Mouse (Mus musculus): ENCODE measurements around the gene Avpr1a. TPM values are rescaled to one million over a fixed set of nuclear protein-coding genes. Genes with fewer than 3 reads are reported as not detected.

The Avpr1a gene
- polyA plus RNA-seq (2015; fragmentation: Nextera tagmentation; extraction: Ambion mirVana): 4.7 and 6.3 TPM in 2 replicates

DNA sequence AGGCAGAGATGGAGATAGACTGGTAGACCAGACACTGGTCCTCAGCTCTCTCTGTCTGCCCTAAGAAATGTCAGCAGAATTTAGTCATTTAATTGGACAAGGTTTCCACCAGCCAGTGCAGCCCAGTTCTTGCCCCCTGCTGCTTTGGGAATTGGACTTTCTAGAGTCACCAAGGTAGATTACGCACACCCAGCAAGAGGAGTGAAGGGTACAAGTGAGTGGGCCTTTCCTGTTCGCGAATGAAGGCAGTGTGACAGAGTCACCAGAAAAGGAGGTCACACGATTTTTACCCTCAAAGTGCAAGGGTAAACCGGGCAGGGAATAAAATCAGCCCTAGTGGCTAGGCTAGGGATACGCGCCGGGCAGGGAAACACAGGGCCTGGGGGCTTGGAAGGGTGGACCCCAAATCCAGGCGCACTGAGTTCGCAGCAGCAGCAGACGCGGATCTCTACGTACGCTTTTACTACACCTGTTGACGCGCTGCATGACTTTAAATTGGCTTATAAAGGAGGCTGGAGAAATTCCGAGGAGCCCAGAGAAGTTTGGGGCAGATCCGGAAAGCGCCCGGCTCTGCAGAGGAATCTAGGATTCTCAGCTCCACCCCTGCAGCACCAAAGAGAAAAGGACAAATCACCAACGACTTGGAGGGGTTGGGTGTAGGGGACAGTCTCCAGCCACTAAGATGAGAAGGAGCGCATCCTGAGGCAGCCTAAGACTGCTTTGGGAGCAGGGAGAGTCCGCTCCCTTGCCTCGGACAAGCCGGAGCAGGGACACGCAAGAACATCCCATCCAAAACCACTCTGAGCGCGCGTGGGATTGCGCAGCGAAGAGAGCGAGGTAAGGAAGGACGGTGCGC is at the start of gene Avpr1a:
Gene Avpr1a, plus strand, starts transcription at position 639 of the 856 bp plus-strand sequence.
- no peaks in the 10 kb centered on the region for H3K9me3 ChIP-seq
- 4% methylated on average over 34 of the region's 34 CpGs for WGBS
- peak within 1 kb of the TSS; percentile 31 for H3K9ac ChIP-seq
- peak within 1 kb of the TSS; percentile 92 for H3K4me2 ChIP-seq
- peak within 1 kb of the TSS; percentile 51 for H3K4me3 ChIP-seq
- H3K27ac ChIP-seq: no peak within 1 kb of the TSS
- H3K4me1 ChIP-seq: peaks cover 17% of the 10 kb centered on the region
- ATAC-seq (ENCODE audit: insufficient number of reproducible peaks, low FRiP score, low TSS enrichment, low read depth): no peak
- no peaks in the 10 kb centered on the region for H3K36me3 ChIP-seq
- peaks cover 33% of the 10 kb centered on the region for H3K27me3 ChIP-seq

DNA sequence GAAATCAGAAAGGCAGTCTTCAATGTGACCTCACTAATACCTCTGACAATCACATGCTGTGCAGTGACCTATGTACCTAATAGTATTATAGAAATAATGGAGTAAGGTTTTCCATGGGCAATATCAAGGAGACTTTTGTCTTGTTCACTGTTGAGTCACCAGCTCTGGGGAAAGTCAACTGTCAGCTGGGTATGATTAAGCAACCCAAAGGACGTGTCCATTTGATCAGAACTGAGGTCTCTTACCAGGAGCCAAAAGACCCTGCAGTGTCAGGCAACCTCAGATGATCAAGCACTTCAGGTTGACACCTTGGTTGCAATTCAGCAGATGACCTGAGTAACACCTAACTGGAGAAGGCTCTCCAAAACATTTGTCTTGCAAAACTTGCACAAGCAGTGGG is 46.0 kb upstream of the Avpr1a start:
- ATAC-seq (ENCODE audit: insufficient number of reproducible peaks, low FRiP score, low TSS enrichment, low read depth): no peak
- 41% methylated on average over 1 of the region's 1 CpGs for WGBS

DNA sequence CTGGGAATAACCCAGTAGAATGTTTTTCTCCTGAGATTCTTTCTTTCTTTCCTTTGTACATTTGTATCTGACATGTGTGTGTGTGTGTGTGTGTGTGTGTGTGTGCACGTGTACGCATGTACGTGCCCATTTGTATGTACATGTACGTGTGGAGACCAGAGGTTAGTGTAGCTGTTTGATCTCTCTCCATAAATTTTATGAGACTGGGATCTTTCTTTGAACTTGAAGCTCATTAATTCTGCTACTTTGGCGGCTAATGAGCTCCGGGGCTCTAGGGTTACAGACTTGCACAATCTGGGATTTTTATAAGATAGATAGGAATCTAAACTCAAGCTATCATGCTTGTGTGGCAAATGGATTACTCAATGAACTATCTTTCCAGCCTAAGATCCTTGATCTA is 42.0 kb upstream of the Avpr1a start:
- Histone ChIP-seq H3K27me3 (no peaks in the 10 kb centered on the region), H3K4me3 (no peak overlapping the region), H3K36me3 (no peaks in the 10 kb centered on the region), H3K27ac (no peak overlapping the region), H3K9me3 (no peaks in the 10 kb centered on the region), H3K9ac (no peak overlapping the region), H3K4me2 (no peak overlapping the region), H3K4me1 (no peaks in the 10 kb centered on the region)
- 27% methylated on average over 6 of the region's 6 CpGs for WGBS
- no peak for ATAC-seq (ENCODE audit: insufficient number of reproducible peaks, low FRiP score, low TSS enrichment, low read depth)

More for the DNA sequence above, 46.0 kb upstream of the Avpr1a start:
- Histone ChIP-seq H3K4me2 (no peak overlapping the region), H3K27me3 (no peaks in the 10 kb centered on the region), H3K4me1 (no peaks in the 10 kb centered on the region), H3K9ac (no peak overlapping the region), H3K4me3 (no peak overlapping the region), H3K27ac (no peak overlapping the region), H3K36me3 (no peaks in the 10 kb centered on the region), H3K9me3 (no peaks in the 10 kb centered on the region)

DNA sequence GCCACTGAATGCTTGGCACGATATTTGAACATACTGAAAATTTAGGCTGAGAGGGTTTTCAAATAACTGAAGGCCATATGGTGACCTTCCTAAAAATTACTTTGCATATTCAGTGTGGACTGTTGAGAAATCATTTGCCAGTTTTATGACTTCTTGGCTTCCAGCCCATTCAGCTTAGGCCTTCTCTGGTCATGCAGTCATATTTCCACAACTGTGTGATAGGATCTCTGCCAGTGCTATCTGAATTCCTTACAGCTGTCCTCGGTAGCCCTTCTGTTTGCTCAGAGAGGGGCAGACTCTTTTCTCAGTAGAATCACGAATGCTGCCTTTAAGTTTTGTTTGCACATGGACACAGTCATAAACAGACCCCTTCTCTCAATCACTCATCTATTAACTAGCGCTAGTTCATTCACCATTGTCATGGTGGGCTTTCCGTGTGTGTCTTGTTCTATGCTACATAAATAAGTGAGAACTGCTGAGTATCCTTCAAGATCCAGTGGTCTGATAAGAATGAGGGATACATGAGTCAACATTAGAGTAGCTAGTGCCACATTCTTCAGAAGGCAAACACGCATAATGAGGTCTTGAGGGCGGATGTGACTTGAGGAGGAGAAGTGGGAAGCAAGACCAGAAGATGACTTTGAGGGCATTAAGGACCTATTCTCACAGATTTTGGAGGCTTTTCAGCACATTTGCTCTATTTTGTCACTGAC is 39.4 kb upstream of the Avpr1a start:
- no peak for ATAC-seq (ENCODE audit: insufficient number of reproducible peaks, low FRiP score, low TSS enrichment, low read depth)
- Histone ChIP-seq H3K4me2 (no peak overlapping the region), H3K27ac (no peak overlapping the region), H3K4me3 (no peak overlapping the region), H3K27me3 (no peaks in the 10 kb centered on the region), H3K4me1 (no peaks in the 10 kb centered on the region), H3K9ac (no peak overlapping the region), H3K36me3 (no peaks in the 10 kb centered on the region), H3K9me3 (no peaks in the 10 kb centered on the region)
- 74% methylated on average over 7 of the region's 7 CpGs for WGBS

DNA sequence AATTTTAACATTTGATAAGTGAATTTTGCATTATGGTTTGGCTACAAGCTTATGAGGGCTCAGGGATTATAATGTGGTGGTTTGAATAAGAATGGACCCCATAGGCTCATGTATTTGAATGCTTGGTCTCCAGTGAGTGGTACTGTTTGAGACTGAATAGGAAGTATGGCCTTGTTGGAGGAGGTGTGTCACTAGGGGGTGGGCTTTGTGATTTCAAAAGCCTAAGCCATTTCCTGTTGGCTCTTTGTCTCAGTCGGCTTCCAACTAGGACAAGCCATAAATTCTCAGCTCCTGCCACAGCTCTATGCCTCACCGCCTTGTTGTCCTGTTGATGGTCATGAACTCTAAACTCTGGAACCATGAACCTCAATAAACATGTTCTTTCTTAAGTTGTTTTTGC is 37.5 kb upstream of the Avpr1a start:
- no peaks in the 10 kb centered on the region for H3K36me3 ChIP-seq
- H3K9me3 ChIP-seq: no peaks in the 10 kb centered on the region
- ATAC-seq (ENCODE audit: insufficient number of reproducible peaks, low FRiP score, low TSS enrichment, low read depth): no peak
- H3K27ac ChIP-seq: no peak overlapping the region
- no peak overlapping the region for H3K9ac ChIP-seq
- no peaks in the 10 kb centered on the region for H3K27me3 ChIP-seq
- WGBS: 45% methylated on average over 2 of the region's 2 CpGs
- H3K4me3 ChIP-seq: no peak overlapping the region
- H3K4me2 ChIP-seq: no peak overlapping the region
- H3K4me1 ChIP-seq: no peaks in the 10 kb centered on the region

DNA sequence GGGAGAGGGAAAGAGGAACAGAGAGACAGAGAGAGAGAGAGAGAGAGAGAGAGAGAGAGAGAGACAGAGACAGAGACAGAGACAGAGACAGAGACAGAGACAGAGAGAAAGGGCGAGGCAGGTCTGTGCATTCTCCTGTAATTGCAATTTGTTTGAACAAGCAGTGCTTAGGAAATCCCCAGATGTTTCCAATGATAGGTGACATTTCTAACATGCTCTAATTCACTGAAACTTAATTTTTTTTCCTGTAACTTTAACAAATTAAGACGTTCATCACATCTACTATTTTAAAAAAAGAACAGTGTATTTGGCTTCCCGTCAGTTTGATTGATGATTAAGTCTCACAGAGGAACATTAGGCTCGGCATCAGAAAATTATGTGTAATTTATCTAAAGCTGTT is 15.6 kb upstream of the Avpr1a start:
- H3K9ac ChIP-seq: no peak overlapping the region
- H3K36me3 ChIP-seq: no peaks in the 10 kb centered on the region
- H3K4me2 ChIP-seq: no peak overlapping the region
- H3K4me3 ChIP-seq: no peak overlapping the region
- ATAC-seq (ENCODE audit: insufficient number of reproducible peaks, low FRiP score, low TSS enrichment, low read depth): no peak
- no peaks in the 10 kb centered on the region for H3K27me3 ChIP-seq
- H3K9me3 ChIP-seq: no peaks in the 10 kb centered on the region
- no peaks in the 10 kb centered on the region for H3K4me1 ChIP-seq
- H3K27ac ChIP-seq: no peak overlapping the region
- WGBS: 52% methylated on average over 4 of the region's 4 CpGs

DNA sequence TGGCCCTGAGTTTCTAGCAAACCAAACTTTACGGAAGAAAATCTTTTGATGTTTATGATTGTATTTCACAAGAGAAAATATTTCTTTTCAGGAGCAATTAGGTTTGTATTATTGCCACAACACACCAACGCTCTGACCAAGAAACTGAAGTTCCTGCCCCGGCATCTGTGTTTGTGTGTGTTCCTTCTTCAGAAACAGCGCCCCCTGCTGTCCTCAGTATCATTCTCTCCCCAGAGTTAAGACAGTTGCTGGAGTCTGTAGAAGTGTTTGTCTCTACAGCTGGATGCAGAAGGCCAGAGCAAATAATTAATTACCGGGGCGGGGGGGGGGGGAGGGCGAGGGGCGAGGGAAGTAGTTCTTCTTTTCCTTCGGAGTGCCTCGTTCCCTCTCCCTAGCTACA is 1.0 kb upstream of the Avpr1a start:
- no peak overlapping the region for H3K4me2 ChIP-seq
- H3K27ac ChIP-seq: no peak overlapping the region
- peaks cover 33% of the 10 kb centered on the region for H3K27me3 ChIP-seq
- peaks cover 17% of the 10 kb centered on the region for H3K4me1 ChIP-seq
- H3K36me3 ChIP-seq: no peaks in the 10 kb centered on the region
- no peak overlapping the region for H3K4me3 ChIP-seq
- WGBS: 24% methylated on average over 6 of the region's 10 CpGs
- H3K9ac ChIP-seq: no peak overlapping the region
- no peaks in the 10 kb centered on the region for H3K9me3 ChIP-seq
- no peak for ATAC-seq (ENCODE audit: insufficient number of reproducible peaks, low FRiP score, low TSS enrichment, low read depth)

DNA sequence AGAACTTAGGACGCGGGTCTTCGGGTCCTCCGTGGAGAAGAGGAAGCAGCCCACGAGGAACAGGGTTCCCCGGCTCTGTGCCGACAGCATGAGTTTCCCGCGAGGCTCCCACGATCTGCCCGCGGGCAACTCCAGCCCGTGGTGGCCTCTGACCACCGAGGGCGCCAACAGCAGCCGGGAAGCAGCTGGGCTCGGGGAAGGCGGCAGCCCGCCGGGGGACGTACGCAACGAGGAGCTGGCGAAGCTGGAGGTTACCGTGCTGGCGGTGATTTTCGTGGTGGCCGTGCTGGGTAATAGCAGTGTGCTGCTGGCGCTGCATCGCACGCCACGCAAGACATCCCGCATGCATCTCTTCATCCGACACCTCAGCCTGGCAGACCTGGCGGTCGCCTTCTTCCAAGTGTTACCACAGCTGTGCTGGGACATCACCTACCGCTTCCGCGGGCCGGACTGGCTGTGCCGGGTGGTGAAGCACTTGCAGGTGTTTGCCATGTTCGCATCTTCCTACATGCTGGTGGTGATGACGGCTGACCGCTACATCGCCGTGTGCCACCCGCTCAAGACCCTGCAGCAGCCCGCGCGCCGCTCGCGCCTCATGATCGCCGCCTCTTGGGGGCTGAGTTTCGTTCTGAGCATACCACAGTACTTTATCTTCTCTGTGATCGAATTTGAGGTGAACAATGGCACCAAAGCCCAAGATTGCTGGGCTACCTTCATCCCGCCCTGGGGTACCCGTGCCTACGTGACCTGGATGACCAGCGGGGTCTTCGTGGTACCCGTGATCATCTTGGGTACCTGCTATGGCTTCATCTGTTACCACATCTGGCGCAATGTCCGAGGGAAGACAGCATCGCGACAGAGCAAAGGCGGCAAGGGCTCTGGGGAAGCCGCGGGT is 665 bp downstream of the Avpr1a start:
- Histone ChIP-seq H3K27ac (no peak overlapping the region), H3K4me3 (peak overlapping the region; percentile 51), H3K9me3 (no peaks in the 10 kb centered on the region), H3K36me3 (no peaks in the 10 kb centered on the region), H3K9ac (peak overlapping the region; percentile 31), H3K4me2 (peak overlapping the region; percentile 92), H3K27me3 (peaks cover 33% of the 10 kb centered on the region), H3K4me1 (peaks cover 17% of the 10 kb centered on the region)
- 0 out of 2 replicates have a peak, but pooled peaks have one; percentile 35 for ATAC-seq (ENCODE audit: insufficient number of reproducible peaks, low FRiP score, low TSS enrichment, low read depth)
- WGBS: 2% methylated on average over 70 of the region's 70 CpGs

DNA sequence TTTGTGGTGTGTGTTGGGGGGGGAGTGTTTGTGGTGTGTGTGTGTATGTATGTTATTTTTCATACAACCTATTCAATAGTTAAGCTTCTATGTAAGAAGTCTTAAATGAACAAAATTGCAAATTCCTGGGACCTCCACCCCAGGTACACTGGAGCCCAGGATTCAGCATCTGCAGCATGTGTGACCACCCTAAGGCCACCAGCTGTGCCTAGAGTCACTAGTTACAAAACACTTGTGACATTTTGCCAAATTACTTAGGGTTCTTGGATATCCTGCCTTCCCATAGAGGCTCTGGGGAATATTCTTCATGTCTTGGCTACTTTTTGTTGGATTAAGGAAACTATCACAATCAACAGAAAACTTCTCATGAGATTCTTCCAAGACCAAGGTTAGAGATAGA is 1.6 kb downstream of the Avpr1a start:
- Histone ChIP-seq H3K9me3 (no peaks in the 10 kb centered on the region), H3K4me1 (peaks cover 17% of the 10 kb centered on the region), H3K27me3 (peaks cover 33% of the 10 kb centered on the region), H3K36me3 (no peaks in the 10 kb centered on the region), H3K4me2 (peak overlapping the region; percentile 92; the same call in 1 of the 2 replicates), H3K9ac (no peak overlapping the region), H3K4me3 (peak overlapping the region; percentile 51), H3K27ac (no peak overlapping the region)
- no peak for ATAC-seq (ENCODE audit: insufficient number of reproducible peaks, low FRiP score, low TSS enrichment, low read depth)

DNA sequence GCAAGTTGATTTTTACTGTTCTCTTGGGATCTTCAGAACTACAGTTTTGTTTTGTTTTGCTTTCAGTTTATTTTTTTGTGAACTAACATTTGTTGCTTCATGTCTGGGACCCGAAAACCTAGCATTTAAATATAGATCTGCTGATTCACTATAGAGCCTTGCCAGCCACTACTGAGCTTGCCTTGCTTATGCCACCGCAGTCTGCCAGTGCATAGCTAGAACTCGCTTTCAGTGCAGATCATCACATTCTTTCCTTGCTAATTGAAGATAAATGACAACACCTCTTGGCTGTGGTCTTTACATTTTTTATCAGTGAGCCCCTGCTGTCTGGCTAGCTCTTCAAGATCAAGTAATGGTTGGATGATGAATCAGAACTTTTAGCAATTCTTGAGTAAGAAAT is 5.2 kb downstream of the Avpr1a start:
- Histone ChIP-seq H3K4me1 (peaks cover 10% of the 10 kb centered on the region), H3K9me3 (no peaks in the 10 kb centered on the region), H3K27ac (no peak overlapping the region), H3K9ac (no peak overlapping the region), H3K4me2 (no peak overlapping the region), H3K36me3 (no peaks in the 10 kb centered on the region), H3K4me3 (no peak overlapping the region), H3K27me3 (peaks cover 20% of the 10 kb centered on the region)
- ATAC-seq (ENCODE audit: insufficient number of reproducible peaks, low FRiP score, low TSS enrichment, low read depth): no peak
- 79% methylated on average over 3 of the region's 3 CpGs for WGBS

DNA sequence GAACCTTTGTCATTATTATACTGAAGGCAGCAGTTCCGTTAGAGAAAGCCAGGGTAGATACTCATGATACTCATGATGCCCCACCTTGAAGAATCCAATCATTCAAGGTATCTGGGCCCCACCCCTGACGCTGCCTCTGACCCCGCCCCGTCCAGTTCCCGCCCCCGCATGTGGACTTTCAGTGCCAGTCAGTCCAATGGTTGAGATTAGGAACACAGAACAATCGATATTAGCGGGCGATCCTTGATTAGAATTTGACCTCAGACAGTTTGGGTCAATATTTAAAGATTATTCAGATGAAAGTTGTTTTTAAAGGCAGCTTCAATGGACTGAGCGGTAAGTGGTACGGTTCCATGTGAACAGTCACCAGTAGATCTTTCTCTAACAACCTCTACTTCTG is 7.5 kb downstream of the Avpr1a start:
- Histone ChIP-seq H3K4me2 (no peak overlapping the region), H3K27ac (no peak overlapping the region), H3K4me3 (no peak overlapping the region), H3K27me3 (0 out of 2 replicates have a peak, but pooled peaks cover 3% of the 10 kb centered on the region), H3K9me3 (no peaks in the 10 kb centered on the region), H3K9ac (no peak overlapping the region), H3K4me1 (no peaks in the 10 kb centered on the region), H3K36me3 (no peaks in the 10 kb centered on the region)
- ATAC-seq (ENCODE audit: insufficient number of reproducible peaks, low FRiP score, low TSS enrichment, low read depth): no peak
- 87% methylated on average over 11 of the region's 11 CpGs for WGBS

Measured in limb, embryonic 15.5 days (tissue).